Mouse (Mus musculus): ENCODE results near the gene Mpp6.
A peak's percentile ranks its signal among the peaks of the same experiment; 100 is the strongest.

Mpp6 gene

DNA sequence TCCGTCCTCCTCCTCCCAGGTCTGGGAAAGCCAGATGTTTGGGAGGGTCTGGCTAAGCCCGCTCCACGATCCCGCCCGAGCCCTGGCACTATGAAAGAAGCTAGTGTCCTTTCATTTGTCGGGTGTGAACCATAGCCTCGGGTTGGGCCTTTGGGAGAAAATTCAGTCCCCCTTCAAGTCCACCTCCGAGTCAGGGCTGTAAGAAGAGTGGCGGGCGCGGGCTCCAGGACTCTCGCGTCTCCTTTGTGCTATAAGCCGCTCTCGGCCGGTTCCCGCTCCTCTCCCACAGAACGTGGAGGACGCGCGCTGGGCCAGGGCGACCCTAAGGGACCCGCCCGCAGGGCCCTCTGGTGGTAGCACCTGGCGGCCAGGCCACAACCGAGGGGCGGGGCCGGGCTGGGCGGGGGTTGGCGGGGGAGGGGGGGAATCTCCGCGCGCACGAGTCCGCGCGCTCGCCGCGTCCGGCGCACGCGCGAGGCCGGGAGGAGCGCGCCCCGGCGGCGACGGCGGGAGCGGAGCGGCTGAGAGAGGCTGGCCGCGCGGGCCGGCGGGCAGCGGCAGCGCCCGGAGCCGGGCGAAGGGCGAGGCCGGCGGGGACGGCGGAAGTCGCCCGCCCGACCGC, at the start of gene Mpp6:
Gene Mpp6, plus strand, starts transcription at position 485 of the 622 bp plus-strand sequence.
- no peak for DNase-seq (ENCODE audit: low read depth)

DNA sequence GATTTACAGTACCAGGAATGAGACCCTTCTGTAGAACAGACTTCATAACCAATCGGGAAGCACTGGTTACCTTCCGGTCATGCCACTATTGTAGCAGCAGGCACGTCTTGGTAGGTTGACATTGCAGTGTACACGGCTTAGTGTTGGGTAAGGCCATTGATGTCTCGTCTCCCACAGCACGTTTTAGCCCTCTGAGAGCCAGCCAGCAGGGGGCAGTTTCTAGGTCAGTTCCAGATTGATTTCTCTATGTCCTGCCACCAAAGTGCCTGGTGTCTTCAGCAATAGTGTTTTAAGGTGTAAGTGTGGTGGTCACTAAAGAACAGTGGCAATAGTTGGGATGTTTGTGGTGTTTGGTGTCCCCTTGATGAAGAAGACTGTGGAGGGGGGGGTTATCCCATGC, 43.9 kb upstream of the Mpp6 start:
- no peak for DNase-seq (ENCODE audit: low read depth)

DNA sequence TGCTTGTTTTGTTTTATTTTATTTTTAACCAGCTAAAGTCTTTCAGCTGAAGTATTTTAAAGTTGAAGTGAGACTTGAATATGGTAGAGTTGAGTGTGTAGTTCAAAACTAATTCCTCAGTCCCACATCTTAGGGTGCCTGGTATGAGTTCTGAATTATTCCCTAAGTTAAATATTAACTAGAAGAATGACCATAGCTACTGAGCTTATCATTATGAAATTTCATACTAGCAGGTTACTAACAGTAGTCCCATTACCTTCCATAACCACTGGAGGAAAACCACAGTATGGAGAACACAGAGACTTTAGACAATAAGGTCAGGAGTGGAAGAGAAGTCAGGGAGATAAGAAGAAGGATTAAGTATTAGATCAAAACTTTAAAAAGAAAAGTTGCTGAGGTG, 41.6 kb upstream of the Mpp6 start:
- no peak for DNase-seq (ENCODE audit: low read depth)

DNA sequence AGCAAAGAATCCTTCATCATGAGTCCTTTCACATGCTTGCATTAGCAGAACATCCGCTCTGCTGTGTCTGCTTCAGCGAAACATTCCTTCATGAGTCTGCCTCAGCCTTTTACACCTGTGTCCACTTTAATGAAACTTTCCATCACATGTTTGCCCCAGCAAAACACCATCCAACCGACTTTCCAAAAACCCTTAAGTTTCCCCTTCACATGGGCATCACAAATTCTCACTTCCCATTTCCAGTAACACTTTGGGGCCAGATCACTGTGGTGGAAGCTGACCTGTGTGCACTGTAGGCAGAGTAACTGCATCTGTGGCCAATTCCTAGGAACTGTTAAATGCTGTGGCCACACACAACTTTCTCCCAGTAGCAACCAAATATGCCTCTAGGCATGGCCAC, 34.8 kb upstream of the Mpp6 start:
- DNase-seq (ENCODE audit: low read depth): no peak

DNA sequence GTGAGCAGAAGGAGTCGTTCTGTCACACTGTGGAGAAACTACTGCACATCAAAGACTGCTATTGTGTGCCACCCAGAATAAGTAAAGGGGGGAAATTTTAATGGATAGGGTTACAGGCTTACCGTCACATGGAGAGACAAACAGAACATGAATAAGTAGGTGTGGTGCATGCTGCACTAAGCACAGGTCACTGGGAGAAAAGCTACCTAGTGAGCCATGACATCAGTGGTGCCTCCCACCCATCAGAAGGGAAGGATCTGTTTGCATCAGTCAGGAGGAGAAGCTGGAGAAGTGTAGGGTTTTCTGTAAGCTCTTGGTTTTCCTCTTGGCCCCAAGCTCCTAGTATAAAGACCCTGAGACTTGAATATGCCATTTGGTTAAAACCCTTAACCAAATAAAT, 33.6 kb upstream of the Mpp6 start:
- no peak for DNase-seq (ENCODE audit: low read depth)

DNA sequence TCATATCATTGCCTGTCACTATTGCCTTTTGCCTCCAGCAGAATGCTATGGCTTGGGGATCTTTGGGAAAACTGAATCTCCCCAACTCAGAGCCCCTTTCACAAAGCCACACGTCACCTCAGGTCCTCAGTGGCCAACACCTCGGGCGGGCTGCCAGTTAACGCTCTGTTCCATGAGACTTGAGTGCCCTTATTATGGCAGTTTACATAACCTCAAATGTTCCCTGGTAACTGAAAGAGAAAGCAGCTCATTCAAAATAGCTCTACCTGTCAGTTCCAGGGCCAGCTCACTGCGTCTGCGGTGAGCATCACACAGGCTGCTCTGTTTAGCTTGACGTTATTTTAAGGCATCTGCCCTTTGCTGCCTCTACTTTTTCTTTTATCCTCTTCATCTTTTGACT, 29.6 kb upstream of the Mpp6 start:
- DNase-seq (ENCODE audit: low read depth): no peak

DNA sequence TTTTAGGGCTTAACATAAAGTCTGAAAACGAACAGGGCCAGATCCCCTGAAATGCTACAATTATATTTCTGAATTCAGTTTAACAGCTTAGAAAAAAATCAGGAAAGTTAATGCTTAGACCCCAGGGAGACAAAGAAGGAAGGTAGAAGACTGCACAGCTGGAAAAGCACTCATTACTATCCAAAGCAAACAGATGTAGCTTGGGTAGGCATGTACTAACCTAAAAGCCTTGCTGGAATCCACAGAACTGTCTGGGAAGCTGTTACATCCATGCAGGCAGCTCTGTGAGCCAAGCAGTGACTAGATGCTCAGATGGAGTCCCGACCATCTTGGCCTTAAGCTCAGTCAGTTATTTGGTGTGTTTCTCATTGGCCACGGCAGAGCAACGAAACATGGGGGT, 24.8 kb upstream of the Mpp6 start:
- DNase-seq (ENCODE audit: low read depth): no peak

DNA sequence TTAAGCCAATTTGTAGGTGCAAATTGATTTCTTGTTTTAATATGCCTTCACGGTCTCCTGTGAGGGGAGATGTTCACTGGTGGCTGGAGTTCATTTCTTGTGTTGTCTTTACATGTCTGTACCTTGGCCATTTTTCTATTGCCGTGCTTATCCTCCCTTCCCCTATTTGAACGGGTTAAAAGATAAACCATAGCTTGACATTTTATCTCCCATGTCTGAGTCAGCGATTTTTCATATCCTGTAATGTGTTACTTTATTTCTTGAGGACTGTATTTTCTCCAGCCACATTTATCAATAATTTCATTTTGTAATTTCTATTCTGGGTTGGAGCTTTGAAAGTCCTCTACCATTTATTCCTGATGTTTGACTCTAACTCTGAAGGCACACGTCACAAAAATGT, 20.7 kb upstream of the Mpp6 start:
- no peak for DNase-seq (ENCODE audit: low read depth)

DNA sequence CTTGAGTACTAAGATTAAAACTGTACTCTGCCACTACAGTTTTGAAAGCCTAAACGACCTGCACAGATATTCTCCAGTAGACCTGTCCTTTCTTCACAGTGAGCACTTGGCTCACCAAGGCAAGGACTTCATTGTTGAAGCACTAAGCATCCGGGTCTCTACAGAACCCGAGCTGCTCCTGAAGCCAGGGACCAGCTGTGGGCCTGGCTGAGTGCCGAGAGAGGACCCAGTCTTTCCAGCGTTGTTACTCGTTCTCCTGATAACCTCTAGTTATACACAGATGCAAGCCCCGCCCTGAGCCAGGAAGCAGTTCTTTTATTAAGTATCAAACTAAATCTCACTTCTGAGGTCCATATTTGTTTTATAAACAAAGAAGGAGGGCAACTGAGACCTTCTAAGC, 19.8 kb upstream of the Mpp6 start:
- no peak for DNase-seq (ENCODE audit: low read depth)

DNA sequence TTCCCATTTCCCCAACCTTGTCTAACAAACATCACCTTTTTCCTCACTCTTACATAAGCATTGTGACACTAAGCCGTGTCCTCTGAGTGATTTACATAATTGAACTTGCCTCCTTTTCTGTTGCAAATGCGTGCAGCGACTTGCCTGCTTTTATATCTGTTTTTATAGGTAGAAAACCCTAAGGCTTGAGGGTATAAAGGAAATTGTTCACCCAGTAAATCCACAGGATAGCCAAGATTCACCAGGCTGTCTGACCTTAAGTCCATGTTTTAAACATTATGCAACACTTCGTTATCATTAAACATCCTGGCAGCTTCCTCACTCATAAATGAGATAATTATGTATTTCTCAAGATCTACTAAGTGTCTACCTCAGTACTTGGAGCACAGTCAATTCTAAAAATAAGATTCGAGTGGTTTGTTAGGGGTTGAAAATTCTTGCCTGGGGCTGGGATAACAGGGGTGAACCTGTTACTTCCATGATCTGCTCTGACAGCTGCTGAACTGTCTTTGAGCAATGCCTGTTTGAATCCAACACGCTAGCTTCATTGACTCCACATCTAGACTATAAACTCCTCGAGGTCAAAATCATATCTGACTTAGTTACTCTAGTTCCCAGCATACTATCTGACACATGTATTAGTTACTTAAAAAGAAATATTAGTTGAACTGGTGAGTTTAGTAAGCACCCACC, 18.4 kb upstream of the Mpp6 start:
- no peak for DNase-seq (ENCODE audit: low read depth)

DNA sequence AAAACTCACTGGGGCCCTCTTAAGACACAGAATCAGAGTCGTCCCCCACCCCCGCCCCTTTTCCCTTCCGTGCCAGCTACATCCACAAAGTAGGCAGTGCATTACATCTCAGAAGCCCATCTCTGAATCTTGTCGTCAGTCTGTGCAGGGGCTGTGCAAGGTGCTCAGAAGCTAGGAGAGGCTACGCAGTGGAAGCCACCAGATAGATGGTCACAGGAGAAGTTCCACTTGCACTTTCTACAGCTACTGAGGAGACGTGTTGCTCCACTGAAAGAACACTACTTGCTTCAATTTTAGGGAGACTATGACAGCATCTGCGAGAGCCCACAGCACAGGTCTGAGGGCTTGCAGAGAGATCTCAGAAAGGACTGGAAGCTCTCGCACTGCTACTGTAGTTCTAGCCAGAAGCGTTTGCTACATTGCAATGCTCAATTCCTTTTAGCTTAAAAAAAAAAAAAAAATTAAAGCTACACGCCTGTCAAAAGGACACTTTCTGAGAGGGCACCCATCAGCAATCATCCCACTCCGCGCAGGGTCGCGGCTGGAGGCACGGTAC, 762 bp upstream of the Mpp6 start:
- no peak for DNase-seq (ENCODE audit: low read depth)

DNA sequence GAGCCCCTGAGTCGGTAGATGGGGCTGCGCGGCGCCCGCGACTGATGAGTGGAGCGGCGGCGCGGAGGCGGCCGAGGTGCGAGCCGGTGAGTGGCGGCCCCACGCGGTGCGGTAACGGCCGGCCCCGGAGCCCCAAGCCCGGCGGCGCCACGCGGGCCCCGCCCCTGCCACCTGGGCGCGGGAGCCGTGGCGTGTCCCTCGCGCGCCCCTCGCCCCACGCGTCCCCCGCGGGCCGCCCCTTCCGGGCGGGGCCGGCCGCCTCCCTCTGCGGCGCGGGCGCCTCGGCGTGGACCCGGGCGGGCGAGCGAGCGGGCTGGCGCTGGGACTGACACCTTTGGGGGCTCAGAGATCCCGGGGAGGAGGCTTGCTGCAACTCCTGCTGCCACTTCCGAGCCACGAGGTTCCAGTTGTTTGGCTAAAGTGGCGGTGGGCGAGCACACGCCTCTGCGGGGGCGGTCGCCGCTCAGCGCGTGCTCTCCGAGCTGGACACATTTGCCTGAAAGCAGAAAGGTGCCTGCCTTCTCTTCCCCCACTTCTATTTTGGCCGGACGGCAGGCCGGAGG, 419 bp downstream of the Mpp6 start:
- DNase-seq (ENCODE audit: low read depth): no peak

DNA sequence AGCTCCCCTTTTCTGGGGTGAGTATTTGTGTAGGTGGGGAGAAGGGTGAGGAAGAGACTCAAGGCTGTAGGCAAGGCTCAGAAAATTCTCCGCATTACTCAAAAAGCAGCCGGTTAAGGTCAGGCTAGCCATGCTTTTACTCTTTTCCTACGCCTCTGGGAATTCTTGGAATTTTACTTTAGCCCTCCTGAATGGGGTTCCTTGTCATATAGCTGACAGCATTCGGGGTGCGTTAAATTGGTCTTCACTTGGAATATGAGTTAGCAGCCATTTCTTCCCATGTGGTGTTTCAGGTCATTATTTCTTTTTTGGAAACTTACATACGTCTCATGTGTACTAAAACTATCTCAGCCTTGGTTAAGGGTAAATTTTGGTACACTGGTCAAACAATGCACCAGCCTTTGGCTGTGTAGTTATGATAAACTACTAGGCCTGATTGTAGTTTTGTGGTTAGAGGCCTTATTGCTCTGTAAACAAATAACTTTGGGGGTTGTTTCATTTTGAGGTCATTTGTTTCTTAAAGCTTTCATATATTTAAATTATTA, 1.1 kb downstream of the Mpp6 start:
- DNase-seq (ENCODE audit: low read depth): no peak

DNA sequence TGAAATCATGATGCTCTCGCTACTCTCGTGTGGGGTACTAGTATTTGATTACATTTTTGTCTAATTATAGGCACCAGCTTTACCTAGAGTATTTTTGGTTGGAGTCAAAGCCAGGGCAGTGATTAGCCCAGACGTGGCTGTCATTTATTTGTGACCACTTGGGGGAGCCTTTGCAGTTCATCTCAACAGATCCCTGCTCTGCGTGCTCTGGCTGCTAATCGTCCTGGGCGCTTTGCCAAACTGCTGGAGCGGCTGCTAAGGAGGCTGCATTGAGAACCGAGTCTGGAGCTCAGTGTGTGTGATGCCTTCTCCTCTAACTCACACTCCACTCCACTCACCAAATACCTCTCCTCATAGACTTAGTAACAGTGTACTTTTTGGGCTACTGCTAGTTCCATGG, 2.7 kb downstream of the Mpp6 start:
- peak; percentile 85 for DNase-seq (ENCODE audit: low read depth)

DNA sequence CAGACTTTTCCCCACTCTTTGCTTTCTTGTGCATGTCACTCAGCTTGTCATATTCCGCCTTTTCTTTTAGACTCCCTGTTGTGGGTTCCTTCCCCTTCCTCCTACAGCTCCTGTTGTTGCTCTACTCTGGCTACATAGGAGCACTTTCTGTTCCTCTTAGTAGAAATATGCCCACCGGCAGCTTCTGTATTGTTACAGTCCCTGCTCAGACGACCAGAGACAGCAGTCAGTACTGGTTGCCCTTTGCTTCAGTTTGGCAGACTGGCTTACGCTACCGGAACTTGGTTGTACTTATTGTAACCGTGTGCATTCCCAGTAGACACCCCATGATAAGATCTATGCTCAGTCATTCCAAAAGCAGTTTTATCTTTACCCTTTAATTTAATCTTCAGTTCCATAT, 4.2 kb downstream of the Mpp6 start:
- DNase-seq (ENCODE audit: low read depth): no peak

DNA sequence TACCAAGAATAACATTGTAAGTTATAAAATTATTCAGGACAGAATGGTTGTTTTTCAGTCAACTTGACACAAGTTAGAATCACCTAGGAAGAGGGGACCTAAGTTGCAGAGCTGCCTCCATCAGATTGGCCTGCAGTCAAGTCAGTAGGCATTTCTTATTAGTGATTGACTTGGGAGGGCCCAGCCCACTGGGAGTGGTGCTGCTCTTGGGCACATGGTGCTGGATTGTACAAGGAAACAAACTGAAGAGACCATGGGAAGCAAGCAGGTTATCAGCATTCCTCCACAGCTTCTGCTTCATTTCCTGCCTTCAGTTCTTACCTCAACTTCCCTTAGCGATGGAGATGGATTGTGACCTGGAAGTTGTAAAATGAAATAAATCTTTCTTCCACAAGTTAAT, 10.9 kb downstream of the Mpp6 start:
- DNase-seq (ENCODE audit: low read depth): no peak

DNA sequence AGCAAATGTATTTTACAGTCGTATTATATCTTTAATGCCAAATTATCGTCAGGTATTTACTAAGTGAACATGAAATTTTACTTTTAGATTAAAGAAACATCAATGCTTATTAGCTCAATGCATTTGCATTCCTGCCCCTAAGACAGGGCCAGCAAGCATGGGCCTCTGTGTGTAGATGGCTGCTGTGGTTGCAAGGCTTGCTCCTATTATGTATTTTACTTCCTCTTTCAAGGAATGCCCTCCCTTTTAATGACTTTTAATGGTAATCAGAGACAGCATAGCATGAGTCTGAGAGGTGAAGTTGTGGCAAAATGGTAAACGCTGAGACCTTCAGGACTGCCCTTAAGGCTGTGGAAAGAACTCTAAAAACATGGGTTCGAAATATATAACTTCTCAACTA, 12.8 kb downstream of the Mpp6 start:
- DNase-seq (ENCODE audit: low read depth): no peak

DNA sequence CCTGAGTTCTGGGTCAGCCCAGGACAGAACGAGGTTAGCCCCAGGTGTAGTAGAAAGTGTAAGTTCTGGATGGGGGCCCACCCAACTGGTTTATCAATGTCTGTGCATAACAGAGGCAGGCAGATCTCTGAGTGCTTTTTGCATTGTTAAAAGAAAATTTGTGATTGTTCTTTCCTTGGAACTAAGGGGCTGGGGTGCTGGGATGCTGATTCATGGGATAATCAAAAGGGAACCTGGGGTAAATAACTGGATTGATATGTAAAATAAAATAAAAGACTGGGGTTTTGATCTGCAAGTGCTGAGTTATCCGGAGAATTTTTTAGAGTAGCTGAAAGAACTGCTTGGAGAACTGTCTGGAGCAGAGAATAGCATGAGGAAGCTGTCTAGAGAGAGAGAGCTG, 14.2 kb downstream of the Mpp6 start:
- DNase-seq (ENCODE audit: low read depth): no peak

DNA sequence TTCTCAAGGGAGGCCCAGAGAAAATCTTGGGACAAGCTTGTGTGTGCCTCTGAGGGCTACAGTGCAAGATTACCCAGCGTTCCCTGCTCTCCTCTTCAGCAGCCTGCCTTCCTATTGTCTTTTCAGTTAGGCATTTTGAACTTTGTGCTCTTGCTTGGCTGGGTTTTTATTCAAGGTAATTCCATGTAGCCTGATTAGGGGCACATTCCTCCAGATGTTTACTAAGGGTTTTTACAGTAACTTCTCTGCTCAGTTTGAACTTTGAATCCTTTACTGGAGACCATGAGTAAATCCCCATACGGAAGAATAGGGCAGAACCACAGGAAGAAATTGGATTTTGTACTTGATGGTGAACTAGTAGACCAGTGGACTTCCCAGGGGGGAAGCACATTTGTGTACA, 16.3 kb downstream of the Mpp6 start:
- DNase-seq (ENCODE audit: low read depth): no peak

DNA sequence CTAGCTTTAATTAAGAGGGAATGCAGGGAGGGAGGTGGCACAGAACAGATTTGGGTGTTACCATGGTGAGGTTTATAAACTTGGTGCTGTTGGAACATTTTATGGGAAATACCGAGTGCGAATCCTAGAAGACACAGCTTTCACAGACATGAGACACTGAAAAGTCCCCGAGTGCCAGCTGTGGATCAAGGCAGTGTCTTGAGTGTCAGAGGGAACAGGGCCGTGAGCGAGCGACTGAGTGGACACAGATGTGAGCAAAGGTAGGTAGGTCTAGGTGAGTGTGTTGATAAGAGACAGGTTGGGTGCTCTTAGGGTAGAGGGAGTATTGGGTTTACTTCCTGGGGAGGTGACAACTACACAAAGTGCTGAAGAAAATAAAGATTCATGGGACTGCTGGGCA, 17.5 kb downstream of the Mpp6 start:
- no peak for DNase-seq (ENCODE audit: low read depth)

DNA sequence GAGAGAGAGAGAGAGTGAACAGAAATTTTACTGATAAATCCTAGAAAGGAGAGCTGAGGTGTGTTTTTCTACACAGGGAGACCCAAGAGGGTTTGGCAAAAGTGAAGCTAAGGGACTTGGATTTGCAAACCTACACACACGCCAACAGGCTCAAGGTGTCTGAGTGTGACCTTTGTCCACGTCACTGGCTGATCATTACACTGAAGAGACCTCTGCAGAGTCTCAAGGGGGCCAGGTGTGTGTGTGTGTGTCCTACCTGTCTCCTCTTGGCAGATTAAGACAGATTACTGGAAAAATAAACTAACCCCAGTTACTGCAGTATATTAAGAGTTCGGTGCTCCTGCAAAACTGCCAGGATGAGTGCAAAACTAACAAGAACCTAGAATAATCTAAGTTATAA, 27.6 kb downstream of the Mpp6 start:
- no peak for DNase-seq (ENCODE audit: low read depth)

DNA sequence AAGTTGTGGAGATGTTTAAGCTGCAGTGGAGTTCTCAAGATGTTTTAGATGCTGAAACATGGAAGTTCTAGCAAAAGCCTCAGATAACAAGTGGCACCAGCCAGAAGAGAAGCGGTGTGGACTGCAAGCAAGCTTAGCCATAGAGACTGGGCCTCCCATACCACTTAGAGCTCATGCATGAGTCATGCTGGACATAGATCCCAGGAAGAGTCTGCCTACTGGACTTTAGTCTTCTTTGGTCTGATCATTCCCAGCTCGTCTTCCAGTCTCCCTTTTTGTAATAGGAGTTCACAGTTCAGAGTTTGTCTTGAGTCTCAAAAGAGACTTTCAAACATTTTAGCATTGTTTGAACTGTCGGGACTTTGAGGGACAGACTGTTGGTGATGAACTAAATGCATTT, 29.5 kb downstream of the Mpp6 start:
- no peak for DNase-seq (ENCODE audit: low read depth)

DNA sequence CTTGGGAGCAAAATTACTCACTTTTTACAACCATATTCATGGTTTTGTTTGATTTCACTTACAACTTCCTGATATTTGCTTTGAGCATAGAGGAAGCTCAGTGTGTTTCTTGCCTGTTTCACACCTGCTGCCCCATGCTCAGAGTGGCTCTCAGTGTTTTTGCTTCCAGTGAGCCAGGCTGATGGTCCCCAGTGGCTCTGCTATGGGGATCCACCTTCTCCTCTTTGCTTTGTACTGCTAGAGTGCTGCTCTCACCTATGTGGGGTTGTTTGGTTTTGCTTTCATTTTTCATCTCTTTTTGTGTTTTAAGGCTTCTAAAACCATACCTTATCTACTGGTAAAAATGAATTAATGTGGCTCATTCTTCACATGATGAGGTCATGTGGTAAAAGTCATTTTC, 36.1 kb downstream of the Mpp6 start:
- DNase-seq (ENCODE audit: low read depth): no peak
